Mouse (Mus musculus) layer of hippocampus, postnatal 14 days (tissue): Measurements from ENCODE around the gene Ubtd2. TPM values are rescaled to one million over a fixed set of nuclear protein-coding genes. Genes with fewer than 3 reads are reported as not detected.
A peak's percentile ranks its signal among the peaks of the same experiment; 100 is the strongest.
"Not testable (repeated sequence)": the region's sequence is repeated elsewhere in the genome, so short reads cannot be mapped to it uniquely, and the experiment has no call there.

Experiments used
- DNase-seq, 2 experiments: peaks; one replicate each; pipeline ENCODE4 v3.0.0; 2021 to 2022; ENCODE audit warnings: low spot score in 2 of 2, mixed read lengths in 1 of 2
- total RNA-seq, 2 experiments: library from RNA; stranded (reverse); gene quantifications; 2 replicates each; pipeline ENCODE4 v1.2.3; 2021

The Ubtd2 gene
- total RNA-seq, 2 experiments from 2014 or later = 39.2 to 43.4 TPM

DNA sequence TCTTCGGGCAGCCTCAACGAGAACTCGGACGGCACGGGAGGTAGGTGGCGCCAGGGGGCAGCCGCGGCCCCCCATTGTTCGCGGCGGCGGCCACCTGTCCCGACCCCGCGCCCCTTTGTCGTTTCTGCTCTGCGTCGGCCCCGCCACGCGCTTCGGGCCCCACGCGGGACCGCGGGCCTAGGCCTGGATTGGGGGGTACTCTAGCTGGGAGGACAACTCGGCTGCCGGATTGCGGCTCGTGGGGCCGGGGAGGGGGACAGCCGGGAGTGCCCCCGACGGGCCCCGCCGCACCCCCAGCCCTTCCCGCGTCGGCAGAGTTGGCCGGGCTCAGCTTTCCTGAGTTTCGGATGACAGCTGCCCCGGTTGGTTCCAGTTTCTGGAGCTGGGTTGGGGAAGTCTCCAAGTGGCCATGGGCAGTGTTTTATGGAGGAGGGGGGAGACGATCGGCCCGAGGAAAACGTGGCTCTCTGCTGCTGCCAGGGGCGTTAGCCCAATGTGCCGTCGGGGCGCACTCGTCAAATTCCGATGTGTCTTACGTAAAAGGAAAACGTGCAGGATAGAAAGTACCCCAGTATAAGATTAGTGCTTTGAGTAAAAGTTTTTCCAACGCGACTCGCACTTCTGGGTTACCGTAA, 454 bp downstream of the Ubtd2 start:
- peak; percentile 21 to 24 for DNase-seq

DNA sequence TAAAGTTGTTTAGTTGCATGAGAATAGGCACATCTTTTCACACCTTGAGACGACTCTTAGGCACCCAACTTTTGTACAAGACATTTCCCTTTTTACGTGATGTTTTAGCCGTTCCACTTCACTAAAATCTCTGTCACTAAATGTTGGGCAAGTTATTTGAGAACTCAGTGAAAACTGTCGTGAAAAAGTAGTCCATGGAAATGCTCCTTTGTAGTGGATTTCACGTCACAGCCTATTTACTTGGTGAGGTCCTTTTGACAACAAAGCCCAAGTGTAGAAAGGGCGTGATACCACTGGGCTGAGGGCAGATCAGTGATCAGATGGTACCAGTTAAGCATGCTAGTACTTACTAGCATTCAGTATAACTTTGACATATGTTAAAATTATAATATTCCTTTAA, 1.2 kb downstream of the Ubtd2 start:
- no peak for DNase-seq

DNA sequence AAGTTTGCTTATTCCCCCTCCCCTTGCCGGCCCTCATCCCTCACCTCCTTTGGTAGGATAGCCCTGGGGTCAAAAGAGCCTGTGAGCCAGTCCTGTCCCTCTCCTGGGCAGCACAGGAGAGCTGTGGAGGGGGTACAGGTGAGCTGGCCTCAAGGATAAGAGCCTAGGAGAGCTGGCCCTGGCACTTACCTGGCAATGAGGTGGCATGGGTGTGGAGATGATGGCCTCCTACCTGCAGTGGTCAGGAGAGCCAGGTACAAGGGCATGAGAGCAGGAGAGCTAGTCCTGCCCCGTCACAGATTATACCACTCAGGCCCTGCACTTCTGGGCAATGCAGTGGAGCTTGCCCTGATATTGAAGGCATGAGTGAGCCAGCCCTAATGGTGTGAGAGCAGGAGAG, 9.1 kb downstream of the Ubtd2 start:
- DNase-seq = no peak

DNA sequence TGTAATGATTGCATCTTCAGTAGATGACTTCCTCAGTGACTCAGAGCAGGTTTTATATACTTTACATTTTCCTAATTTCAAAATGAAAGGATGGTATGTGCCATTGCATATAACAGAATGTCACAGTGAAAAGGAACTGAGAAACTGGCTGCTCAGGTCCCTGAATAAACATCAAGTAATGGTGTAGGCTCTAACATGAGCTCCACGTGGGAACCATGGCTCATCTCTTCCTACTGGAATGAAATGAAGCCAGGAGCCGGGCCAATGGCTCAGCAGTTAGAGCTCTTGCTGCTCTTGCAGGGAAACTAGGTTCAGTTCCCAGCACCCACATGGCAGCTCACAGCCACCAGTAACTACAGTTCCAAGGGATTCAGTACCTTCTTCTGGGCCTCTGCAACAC, 16.8 kb downstream of the Ubtd2 start:
- no peak for DNase-seq

DNA sequence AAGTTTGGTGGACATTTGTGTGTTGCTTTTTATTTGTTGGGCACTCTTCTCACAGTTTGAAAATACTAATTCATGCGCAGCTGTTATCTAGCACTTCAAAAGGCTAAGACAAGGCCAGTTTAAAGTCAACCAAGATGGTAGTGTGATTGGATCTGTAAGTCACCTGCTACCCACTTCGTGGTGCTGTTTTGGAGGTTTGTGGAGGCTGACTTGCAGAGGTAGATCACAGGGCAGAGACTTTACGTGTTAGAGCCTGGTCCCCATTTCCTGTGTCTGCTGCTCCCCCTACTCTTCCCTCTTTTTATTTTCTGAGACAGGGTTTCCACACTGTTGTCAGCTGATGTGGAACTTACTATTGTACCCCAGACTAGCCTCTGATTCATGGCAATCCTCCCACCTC, 19.6 kb downstream of the Ubtd2 start:
- no peak for DNase-seq

DNA sequence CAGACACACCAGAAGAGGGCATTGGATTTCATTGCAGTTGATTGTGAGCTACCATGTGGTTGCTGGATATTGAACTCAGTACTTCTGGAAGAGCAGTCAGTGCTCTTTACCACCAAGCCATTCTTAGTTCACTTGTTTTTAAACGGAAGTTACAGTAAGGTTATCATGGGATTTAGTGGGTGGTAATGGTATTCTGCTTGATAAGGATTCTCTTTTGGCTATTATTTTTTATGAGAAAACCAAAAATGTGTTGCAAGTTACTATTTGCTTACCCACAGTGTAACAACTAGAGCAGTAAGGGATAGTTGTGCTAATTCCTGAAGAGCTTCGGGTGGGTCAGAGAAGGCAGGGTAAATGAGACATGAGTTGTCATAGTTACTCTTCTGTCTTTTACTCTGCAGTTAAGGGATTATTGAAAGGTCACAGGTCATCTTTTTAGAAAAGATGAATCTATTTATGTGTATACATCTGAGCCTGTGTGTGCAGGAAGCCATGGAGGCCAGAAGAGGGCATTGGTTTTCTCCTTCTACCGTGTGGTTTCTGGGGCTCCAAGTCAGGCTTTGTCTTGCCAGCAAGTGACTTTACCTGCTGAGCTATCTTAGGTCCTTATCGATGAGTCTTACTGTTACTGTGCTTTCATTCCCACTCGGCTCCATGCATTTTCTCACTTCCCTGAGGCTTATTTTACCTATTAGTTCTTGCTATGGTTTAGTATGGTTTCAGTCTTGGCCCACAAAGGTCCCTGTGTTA, 20.5 kb downstream of the Ubtd2 start:
- no peak for DNase-seq

DNA sequence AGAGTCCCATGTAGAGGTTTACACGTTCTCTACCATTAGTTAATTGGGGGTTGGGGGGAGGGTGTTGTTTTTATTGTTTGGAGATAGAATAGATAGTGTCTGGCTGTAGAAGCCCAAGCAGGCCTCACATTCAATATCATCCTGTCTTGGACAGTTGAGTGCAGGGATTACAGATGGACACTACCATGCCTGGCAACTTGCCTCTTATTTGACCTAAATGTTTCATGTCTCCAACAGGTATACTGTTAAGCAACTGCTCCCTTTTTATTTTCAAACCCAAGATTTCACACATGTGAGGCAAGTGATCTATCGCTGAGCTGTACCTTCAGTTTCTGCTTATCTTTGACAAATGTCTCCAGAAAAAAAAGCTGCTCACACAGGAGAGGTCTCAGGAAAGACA, 26.4 kb downstream of the Ubtd2 start:
- DNase-seq = no peak

DNA sequence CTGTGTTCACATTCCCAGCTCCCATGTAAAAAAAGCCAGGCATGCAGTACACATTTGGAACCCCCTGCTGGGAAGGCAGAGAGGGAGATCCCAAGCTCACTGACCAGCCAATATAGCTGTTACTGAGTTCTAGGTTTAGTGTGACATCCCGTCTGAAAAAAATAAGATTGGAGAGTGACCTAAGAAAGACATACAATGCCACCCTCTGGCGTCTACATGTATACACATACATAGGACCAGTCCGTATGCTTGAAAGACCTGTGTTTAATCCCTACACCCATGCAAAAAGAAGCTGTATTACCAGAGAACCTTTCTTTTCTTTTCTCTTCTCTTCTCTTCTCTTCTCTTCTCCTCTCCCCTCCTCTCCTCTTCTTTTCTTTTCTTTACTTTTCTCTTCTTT, 30.1 kb downstream of the Ubtd2 start:
- no peak for DNase-seq

DNA sequence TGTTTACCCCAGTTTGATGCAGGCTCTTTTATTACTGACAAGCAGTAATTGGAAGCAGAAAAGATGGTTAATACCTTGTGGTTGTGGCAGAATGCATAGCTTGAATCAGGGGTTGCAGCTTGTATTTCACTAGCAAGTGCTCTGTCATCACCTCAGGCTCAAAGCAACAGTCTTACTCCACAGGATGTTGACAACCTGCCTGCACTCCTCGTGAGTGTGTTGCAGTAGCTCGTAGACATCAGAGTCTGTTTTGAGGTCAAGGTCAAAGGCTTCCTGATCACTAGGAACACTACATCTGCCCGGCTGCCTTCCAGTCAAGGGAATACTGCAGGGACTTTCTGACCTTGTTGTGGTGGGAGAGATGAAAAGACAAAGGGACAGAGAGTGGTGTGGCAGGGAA, 31.5 kb downstream of the Ubtd2 start:
- no peak for DNase-seq

DNA sequence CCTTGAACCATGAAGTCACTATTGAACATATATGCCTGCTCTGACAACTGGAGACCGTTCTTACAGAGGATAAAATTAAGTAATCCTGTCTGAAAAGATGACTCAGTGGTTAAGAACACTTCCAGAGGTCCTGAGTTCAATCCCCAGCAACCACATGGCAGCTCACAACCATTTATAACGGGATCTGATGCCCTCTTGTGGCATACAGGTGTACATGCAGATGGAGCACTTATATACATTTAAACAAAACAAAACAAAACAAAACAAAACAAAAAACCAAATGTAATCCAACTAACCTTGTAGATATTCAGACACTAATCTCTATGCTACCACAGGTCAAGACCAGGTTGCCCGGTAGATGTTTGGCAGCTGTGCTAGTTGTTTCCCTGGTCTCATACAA, 32.3 kb downstream of the Ubtd2 start:
- DNase-seq = no peak

DNA sequence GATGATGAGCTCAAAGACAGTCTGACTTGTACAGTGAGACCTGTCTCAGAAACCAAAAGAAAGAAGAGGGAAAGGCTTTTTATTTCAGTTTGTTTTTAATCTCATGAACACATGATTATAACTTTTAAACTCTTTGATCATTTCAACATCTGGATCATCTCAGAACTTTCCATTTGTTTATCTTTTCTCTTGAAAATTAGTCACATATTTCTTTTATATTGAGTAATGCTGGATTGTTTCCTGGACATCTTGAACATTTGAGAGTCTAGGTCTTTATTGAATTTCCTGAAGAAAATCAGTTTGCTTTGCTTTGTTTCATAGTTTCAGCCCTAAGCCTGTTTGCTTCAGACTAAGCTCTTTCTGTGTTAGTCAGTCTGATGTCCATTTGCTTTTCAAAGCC, 33.2 kb downstream of the Ubtd2 start:
- no peak for DNase-seq

DNA sequence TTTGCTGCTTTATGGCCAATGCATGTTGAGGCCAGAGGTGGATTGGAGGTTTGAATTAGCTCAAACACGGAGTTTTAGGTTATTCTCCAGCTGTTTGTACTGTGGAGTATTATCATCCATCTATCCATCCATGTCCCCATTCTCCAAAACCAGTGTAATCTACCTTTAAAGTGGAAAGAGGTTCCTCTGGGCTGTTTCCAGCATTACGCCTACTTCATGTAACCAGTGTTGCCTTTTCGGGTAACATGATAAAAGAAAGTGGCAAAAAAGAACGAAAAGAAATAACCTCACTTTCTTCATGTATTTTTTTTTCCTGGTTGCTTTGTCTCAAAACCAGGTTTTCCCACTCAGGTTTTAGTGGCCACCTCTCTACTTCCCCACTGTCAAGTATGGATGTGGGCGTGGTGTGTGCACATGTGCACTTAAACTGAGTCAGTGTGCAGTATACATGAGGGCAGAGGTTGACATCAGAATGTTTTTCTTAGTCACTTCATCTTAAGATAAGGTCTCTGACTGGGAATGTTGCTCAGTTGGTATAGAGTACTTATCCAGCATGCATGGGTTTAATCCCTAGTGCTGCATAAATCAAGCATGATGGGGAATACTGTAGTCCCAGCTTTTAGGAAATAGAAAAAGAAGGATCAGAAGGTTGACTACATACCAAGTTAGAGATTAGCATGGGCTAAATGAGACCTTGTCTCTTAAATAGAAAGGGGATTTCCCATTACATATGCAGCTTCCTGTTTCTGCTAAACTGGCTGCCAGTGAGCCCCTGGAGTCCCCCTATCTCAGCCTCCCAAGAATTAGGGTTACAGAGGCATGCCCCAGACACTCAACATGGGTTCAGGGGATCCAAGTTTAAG, 33.9 kb downstream of the Ubtd2 start:
- no peak for DNase-seq

DNA sequence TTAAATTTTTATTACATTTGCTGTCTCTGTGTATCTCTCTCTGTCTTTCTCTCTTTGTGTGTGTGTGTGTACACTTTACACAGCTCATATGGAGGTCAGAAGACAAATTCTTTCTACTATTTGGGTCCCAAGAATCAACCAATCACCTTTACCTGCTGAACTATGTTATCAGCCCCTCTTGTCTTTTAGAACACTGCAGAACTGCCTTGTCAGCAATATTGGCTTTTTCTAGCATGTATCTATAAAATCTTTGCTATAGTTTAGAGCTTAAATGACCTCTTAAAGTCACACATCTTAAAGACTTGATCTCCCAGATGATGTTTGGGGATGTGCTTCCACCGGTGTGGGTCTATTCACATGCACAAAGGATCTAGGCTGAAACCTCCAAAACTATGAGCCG, 35.9 kb downstream of the Ubtd2 start:
- no peak for DNase-seq

DNA sequence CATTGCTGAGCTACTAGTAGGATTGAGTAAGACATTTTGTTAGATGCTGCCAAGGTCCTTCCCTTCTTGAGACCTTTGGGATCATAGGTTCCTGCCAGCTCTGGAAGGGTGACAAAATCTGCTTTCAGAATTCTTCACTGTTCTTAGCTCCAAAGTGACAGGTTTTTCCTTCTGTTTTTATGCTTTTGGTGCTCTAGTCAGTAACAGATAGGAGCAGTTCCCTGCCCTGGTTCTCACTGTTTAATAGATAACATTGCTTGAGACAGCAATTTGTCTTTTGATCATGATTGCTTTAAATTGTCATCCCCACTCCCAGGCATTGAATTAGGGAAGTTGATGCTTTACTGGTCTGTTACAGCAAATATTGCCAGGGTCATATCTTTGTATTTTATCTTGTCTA, 38.1 kb downstream of the Ubtd2 start:
- DNase-seq = no peak

DNA sequence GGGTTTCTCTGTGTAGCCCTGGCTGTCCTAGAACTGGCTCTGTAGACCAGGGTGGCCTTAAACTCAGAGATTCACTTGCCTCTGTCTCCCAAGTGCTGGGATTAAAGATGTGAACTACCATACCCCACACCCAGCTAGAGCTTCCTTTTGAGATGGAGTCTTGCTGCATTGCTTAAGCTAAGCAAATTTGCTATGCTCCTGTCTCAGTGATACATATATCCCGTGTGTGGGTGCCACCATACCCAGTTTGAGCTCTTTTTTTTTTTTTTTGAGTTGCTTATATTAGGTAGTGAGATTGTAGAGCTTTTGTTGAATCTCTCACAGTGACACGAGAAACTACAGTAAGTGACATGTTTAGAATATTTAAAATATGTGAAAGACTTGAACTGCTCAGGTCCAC, 40.1 kb downstream of the Ubtd2 start:
- DNase-seq = no peak

DNA sequence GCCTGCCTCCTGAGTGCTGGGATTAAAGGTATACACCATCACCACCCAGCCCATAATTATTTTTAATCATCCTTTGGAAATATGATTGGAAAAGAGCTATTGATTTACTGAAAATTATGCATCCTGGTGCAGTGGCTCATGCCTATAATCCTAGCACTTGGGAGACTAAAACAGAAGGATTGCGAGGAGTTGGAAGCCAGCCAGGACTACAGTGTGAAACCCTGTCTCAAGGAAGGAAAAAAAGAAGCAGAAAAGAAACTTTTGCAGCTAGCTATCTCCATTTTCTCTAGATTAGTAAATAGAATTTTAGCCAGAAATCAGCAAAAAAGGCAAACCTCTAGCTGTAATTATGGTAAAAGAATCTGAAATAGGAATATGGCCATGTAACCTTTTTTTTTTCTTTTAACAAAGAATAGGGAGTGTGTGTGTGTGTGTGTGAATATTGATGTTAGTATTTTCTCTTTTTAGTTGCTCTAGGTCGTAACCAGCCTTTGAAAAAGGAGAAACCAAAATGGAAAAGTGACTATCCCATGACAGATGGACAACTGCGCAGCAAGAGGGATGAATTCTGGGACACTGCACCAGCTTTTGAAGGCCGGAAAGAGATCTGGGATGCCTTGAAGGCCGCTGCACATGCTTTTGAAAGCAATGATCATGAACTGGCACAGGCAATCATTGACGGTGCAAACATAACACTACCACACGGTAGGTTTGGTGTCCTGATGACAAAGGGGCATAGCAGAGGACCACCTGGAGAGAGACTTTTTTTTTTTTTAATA, 43.8 kb downstream of the Ubtd2 start:
- DNase-seq = peak in 1 of 2 experiments; percentile 43

DNA sequence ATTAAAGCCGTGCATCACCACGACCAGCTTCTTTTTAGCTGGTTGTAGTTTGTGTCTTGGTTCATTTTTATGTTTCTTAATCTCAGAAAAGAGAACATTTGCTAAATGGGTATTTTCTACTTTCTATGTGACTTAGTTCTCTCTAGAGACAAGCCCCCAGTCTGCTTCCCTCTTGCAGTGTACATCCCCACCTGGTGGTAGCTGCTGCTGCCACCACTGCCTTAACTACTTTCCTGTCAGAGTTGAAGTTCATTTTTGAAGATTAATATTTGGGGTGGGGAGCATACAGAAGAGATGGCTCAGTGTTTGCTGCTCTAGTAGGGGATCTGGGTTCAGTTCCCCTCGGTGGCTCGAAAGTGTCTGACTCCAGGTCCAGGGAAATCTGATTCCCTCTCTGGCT, 44.8 kb downstream of the Ubtd2 start:
- no peak for DNase-seq

DNA sequence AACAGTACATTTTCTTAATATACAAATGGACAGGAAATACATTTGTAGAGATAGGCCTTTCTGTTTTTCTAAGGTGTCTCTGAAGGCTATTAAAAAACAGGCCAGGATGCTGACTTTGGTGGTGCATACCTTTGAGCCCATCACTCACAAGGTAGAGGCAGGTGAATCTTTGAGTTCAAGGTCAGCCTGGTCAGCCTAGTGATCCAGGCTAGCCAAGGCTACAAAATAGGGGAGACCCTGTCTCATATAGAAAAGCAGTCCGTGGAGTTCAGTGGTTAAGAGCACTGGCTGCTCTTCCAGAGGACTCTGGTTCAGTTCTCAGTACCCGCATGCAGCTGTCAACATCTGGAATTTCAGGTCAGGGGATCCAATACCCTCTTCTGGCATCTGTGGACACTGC, 48.5 kb downstream of the Ubtd2 start:
- DNase-seq = no peak

DNA sequence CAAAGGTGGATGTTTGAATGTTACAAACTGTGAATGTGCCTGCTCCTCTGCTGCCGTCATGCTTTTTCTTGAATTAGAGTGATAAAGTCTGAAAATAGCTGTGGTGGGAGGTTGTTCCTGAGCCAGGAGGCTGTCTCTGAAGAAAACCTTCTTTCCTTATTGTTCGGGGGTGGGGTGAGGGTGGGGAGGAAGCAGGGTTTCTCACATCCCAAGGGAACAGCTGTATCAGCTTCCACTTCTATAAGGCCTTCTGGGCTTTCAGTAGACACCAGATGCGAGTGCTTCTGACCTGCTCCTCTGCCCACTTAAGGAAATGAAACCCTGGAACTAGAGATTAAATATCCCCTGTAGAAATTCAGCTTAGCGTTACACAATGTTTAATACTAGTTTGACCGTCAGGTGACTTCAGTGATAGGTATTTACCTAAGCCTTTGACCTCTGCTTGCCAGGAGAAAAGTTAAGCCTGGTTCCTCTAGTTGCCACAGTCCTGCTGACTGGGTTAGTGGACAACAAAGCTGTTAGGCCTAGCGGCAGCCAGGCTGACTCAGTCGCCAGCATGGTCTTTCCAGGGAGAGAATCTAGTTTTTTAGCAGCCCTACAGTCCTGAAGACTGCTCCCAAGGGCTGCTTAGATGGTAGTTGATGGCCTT, 50.0 kb downstream of the Ubtd2 start:
- no peak for DNase-seq

DNA sequence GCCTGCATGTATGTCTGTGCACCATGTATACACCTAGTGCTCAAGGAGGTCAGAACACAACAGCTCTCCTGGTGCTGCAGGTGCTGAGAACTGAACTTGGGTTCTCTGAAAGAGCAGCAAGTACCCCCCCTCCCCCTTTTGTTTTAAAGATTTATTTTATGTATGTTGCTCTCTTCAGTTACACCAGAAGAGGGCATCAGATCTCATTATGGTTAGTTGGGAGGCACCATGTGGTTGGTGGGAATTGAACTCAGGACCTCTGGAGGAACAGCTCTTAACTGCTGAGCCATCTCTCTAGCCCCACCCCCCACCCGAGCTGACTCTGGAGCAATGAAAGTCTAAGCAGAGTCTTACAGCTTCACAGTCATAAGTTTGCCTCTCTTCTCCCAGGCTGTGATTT, 55.8 kb downstream of the Ubtd2 start:
- no peak for DNase-seq

DNA sequence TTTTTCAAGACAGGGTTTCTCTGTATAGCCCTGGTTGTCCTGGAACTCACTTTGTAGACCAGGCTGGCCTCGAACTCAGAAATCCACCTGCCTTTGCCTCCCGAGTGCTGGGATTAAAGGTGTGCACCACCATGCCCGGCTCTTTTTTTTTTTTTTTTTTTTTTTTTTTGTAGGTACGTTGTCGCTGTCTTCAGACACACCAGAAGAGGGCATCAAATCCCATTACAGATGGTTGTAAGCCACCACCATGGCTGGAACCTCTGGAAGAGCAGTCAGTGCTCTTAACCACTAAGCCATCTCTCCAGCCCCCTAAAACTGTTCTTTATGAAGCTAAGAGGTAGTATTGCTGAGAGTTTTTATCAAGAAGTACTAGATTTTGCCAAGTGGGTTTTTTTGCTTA, 59.7 kb downstream of the Ubtd2 start:
- not testable (repeated sequence) for DNase-seq
